Mouse (Mus musculus) megakaryocyte, embryonic 14.5 days (primary cell): ENCODE results near the gene 2010109A12Rik.

Experiments
- FLI1 ChIP-seq: IDR thresholded peaks from 2 replicates; pipeline ENCODE4 v1.6.1; 2012; ENCODE audit warnings: low read length, inconsistent platforms, mixed read lengths
- GATA1 ChIP-seq: IDR thresholded peaks from 3 replicates; pipeline ENCODE4 v1.6.1; 2012; ENCODE audit warnings: mixed read lengths, low read length, inconsistent platforms, borderline replicate concordance

DNA sequence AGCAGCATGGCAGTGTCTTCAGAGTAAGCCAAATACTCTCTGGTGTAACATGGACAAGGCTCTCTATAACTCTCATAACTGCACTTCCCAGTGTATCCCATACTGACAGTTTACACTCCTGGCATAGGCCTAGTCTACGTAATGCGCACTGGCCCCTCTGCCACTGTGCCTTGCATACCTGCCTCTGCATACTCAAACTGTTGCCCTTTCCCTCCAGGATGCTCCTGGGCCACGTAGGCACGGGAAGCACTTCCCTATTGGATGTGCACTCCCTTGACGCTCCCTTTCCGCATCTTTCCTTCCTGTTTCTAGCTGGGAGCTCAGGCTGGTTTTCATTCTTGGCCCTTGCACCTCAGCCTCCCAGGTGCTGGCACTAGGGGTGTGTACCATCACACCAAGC lies 21.8 kb upstream of the 2010109A12Rik start:
- TF ChIP-seq GATA1 (no peak), FLI1 (no peak)
